Mouse (Mus musculus): Measurements from ENCODE around the gene Eps15. TPM values are rescaled to one million over a fixed set of nuclear protein-coding genes. Genes with fewer than 3 reads are reported as not detected.

Eps15 gene
- 26.6 and 30.5 TPM in 2 replicates for polyA plus RNA-seq (2015; fragmentation: Nextera tagmentation; extraction: Ambion mirVana)

DNA sequence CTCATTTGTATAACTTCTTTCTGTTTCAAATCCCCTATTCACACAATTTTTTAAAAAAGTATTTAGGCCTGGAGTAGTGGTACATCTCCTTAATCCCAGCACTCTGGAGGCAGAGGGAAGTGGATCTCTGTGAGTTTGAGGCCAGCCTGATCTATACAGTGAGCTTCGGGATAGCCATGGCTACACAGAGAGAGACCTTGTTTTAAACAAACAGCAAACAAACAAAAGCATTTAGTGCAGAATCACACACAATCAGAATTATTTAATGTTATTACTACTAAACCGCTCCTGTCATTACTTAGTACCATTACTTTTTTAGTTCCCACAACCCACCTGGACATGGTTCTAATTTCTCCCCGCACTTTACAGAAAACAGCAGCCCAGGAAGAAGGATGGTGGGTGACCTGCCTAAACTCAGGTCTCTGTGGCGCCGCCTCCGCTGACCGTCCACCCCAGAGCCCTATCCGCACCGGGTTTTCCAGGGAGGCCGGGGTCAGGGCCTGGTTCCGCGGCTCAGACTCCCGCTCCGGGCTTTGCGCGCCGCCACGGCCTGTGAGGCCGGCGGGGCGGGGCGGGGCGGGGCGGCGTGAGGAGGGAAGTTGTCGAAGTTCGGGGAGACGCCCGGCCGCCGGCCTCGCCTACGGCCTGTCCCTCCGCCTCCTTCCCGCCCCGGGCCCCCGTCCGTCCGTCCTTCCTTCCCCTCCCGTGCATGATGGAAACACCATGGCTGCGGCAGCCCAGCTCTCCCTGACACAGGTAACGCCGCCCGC lies at the start of gene Eps15:
Gene Eps15 (plus strand): TSS at position 580 of the 770 bp plus-strand sequence.
- Histone ChIP-seq H3K36me3 (ENCODE audit: insufficient read depth, low read length) (no peaks in the 10 kb centered on the region), H3K4me3 (replicated peaks; ENCODE audit: low read depth, low read length) (peak within 1 kb of the TSS; percentile 94), H3K9me3 (replicated peaks; ENCODE audit: low read length) (no peaks in the 10 kb centered on the region), H3K27ac (peak within 1 kb of the TSS; percentile 81), H3K4me1 (replicated peaks; ENCODE audit: insufficient read depth, low read length) (0 out of 2 replicates have a peak, but pooled peaks cover 3% of the 10 kb centered on the region), H3K9ac (ENCODE audit: low read depth, low read length) (peak within 1 kb of the TSS; percentile 88), H3K27me3 (ENCODE audit: insufficient read depth, low read length) (no peaks in the 10 kb centered on the region), H3K4me2 (ENCODE audit: low read length) (peak within 1 kb of the TSS; percentile 85)
- ATAC-seq (replicated peaks; ENCODE audit: low FRiP score, low read depth), result peak; percentile 96
- TF ChIP-seq CTCF (IDR thresholded peaks at IDR 0.05; ENCODE audit: low read depth), result no peak
- WGBS, result 3% methylated on average over 34 of the region's 44 CpGs
- DNase-seq (ENCODE audit: low spot score), result peak; percentile 94

DNA sequence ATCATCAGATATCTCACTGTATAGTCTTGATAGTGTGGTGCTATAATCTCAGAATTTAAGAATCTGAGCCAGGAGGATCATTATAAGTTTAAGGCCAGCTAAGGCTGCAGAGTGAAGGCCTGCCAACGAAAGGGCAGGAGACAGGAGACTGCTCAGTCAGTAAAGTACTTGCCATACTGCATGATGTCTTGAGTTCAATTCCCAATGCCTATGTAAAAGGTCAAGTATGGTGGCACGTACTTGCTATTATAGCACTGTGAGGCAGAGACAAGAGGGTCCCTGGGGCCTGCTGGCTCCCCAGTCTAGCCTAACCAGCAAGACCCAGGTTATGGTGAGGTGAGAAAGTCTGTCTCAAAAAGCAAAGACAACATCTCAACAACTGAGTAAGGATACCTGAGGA lies 45.9 kb upstream of the Eps15 start, which contains the start of gene Calr4:
Gene Calr4 (plus strand): TSS at position 301 of the 400 bp plus-strand sequence.
- H3K4me1 ChIP-seq (replicated peaks; ENCODE audit: insufficient read depth, low read length), result no peaks in the 10 kb centered on the region
- no peaks in the 10 kb centered on the region for H3K27me3 ChIP-seq (ENCODE audit: insufficient read depth, low read length)
- H3K36me3 ChIP-seq (ENCODE audit: insufficient read depth, low read length), result no peaks in the 10 kb centered on the region
- no peak within 1 kb of the TSS for H3K9ac ChIP-seq (ENCODE audit: low read depth, low read length)
- no peaks in the 10 kb centered on the region for H3K9me3 ChIP-seq (replicated peaks; ENCODE audit: low read length)
- no peak within 1 kb of the TSS for H3K27ac ChIP-seq
- H3K4me3 ChIP-seq (replicated peaks; ENCODE audit: low read depth, low read length), result no peak within 1 kb of the TSS
- no peak for TF ChIP-seq CTCF (IDR thresholded peaks at IDR 0.05; ENCODE audit: low read depth)
- DNase-seq (ENCODE audit: low spot score) (no peak), ATAC-seq (replicated peaks; ENCODE audit: low FRiP score, low read depth) (no peak)
- WGBS, result 82% methylated on average over 2 of the region's 2 CpGs
- H3K4me2 ChIP-seq (ENCODE audit: low read length), result no peak within 1 kb of the TSS

DNA sequence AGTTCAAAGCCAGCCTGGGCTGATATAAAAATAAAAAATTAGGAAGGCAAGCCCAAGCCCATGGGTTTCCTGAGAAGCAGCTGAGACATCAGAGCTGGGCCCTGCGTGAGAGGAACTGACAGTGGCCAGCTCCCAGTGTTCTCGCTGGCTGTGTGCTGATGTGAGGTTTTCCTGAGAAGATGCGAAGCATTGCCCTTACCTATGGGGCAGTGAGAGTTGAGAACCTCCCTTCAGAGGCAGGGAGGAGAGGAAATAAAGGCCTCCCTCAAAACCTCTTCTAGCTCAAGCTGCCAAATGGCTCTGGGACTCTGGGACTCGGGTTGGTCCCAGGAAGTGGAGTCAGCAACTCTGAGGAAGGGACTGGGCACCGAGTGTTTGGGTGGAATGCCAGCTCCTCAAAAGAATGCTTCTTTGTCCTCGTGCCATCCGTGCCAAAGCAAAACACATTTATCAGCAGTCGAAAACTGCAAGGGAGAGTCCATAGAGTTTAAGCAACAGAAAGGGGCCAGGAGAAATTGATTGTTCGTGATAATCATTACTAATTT lies 45.2 kb upstream of the Eps15 start:
- DNase-seq (ENCODE audit: low spot score), result no peak
- H3K36me3 ChIP-seq (ENCODE audit: insufficient read depth, low read length), result no peaks in the 10 kb centered on the region
- TF ChIP-seq CTCF (IDR thresholded peaks at IDR 0.05; ENCODE audit: low read depth), result no peak

DNA sequence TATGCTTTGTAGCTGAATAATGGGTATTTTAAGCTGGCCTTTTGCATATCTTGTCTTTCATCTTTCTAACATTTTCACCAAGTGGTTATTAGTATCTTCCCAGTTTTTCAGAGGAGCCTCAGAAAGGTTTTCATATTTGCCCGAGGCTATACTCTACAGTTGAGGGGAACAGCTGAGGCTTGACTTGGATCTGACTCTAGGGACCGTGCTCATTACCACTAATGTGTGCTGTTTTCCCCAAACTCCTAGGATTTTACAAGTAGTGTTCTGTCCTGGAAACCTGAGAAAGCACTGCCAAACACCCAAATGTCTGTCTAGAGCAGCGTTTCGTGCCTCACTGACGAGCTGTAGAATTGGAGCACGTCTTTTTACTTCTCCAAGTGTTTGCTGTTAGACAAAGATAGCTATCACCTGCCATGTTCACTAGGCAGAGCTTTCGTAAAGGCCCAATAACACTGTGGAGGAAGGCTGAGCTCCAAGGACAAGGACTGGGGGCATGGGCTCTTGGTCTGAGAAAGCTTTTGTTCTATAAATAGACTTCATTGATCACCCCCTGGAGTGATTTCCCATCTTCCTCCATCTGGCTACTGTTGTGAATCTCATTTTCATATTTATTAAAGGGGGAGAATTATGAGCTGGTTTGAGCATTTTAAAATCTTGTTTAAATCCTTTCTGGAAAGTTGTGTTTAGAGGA lies 43.7 kb upstream of the Eps15 start:
- no peaks in the 10 kb centered on the region for H3K36me3 ChIP-seq (ENCODE audit: insufficient read depth, low read length)
- no peak overlapping the region for H3K9ac ChIP-seq (ENCODE audit: low read depth, low read length)
- H3K27me3 ChIP-seq (ENCODE audit: insufficient read depth, low read length), result no peaks in the 10 kb centered on the region
- no peak overlapping the region for H3K4me2 ChIP-seq (ENCODE audit: low read length)
- no peak overlapping the region for H3K4me3 ChIP-seq (replicated peaks; ENCODE audit: low read depth, low read length)
- H3K27ac ChIP-seq, result no peak overlapping the region
- ATAC-seq (replicated peaks; ENCODE audit: low FRiP score, low read depth) (no peak), DNase-seq (ENCODE audit: low spot score) (no peak)
- H3K4me1 ChIP-seq (replicated peaks; ENCODE audit: insufficient read depth, low read length), result no peaks in the 10 kb centered on the region
- 55% methylated on average over 7 of the region's 7 CpGs for WGBS
- TF ChIP-seq CTCF (IDR thresholded peaks at IDR 0.05; ENCODE audit: low read depth), result no peak
- H3K9me3 ChIP-seq (replicated peaks; ENCODE audit: low read length), result no peaks in the 10 kb centered on the region

More for the DNA sequence above, 45.2 kb upstream of the Eps15 start:
- Histone ChIP-seq H3K27me3 (ENCODE audit: insufficient read depth, low read length) (no peaks in the 10 kb centered on the region), H3K4me2 (ENCODE audit: low read length) (no peak overlapping the region), H3K27ac (no peak overlapping the region), H3K9me3 (replicated peaks; ENCODE audit: low read length) (no peaks in the 10 kb centered on the region), H3K9ac (ENCODE audit: low read depth, low read length) (no peak overlapping the region), H3K4me1 (replicated peaks; ENCODE audit: insufficient read depth, low read length) (no peaks in the 10 kb centered on the region), H3K4me3 (replicated peaks; ENCODE audit: low read depth, low read length) (no peak overlapping the region)
- 69% methylated on average over 9 of the region's 9 CpGs for WGBS
- no peak for ATAC-seq (replicated peaks; ENCODE audit: low FRiP score, low read depth)

DNA sequence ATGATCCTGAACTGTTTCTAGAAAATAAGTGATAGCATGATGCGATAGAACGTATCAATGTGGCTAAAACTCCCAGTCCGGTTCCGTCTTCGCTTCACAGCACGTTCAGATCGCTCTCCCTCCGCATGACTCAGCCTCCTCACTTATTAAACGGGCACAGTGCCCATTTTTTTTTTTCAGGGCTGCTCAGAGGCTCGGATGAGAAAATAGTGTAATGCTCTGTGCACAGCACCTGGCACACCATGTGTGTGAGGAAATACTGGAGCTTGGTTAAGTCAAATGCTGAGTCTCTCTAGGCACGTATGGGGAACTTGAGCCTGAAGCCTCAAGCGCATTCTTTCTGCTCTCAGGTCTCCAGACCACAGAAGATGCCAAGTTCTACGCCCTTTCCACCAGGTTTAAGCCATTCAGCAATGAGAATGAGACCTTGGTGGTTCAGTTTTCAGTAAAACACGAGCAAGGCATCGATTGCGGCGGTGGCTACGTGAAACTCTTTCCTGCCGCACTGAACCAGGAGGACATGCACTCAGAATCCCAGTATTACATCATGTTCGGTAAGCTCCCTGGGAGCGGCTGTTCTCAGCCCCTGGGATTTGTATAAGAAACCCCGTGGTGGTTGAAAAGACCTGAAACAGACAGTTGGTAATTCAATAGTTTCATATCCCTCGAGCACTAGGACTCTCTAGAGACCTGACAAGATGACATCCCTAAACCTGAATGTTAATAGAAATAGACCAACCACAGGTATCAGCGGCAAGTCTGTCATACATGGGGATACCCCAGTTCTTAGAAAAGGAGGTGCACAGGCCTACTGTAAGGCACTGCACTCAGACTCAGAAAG lies 41.4 kb upstream of the Eps15 start:
- Histone ChIP-seq H3K4me2 (ENCODE audit: low read length) (no peak overlapping the region), H3K9ac (ENCODE audit: low read depth, low read length) (no peak overlapping the region), H3K4me3 (replicated peaks; ENCODE audit: low read depth, low read length) (no peak overlapping the region), H3K9me3 (replicated peaks; ENCODE audit: low read length) (no peaks in the 10 kb centered on the region), H3K4me1 (replicated peaks; ENCODE audit: insufficient read depth, low read length) (no peaks in the 10 kb centered on the region), H3K27me3 (ENCODE audit: insufficient read depth, low read length) (no peaks in the 10 kb centered on the region), H3K36me3 (ENCODE audit: insufficient read depth, low read length) (no peaks in the 10 kb centered on the region), H3K27ac (no peak overlapping the region)
- WGBS, result 70% methylated on average over 24 of the region's 24 CpGs
- ATAC-seq (replicated peaks; ENCODE audit: low FRiP score, low read depth) (0 out of 2 replicates have a peak, but pooled peaks have one; percentile 17), DNase-seq (ENCODE audit: low spot score) (no peak)
- TF ChIP-seq CTCF (IDR thresholded peaks at IDR 0.05; ENCODE audit: low read depth), result no peak

DNA sequence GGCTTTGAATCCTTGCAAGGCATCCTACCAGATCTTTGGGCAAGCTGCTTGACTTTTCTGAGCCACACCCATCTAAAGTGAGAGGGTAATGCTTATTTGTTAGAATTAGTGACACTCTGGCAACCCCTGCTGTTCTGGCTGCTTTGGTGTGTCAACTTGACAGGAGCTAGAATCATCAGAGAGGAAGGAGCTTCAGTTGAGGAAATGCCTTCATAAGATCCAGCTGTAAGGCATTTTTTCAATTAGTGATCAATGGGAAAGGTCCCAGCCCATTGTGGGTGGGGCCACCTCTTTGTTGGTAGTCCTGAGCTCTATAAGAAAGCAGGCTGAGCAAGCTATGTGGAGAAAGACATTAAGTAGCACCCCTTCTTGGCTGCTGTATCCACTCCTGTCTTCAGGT lies 38.8 kb upstream of the Eps15 start:
- ATAC-seq (replicated peaks; ENCODE audit: low FRiP score, low read depth), result no peak
- no peaks in the 10 kb centered on the region for H3K27me3 ChIP-seq (ENCODE audit: insufficient read depth, low read length)
- TF ChIP-seq CTCF (IDR thresholded peaks at IDR 0.05; ENCODE audit: low read depth), result no peak

More for the DNA sequence above, 38.8 kb upstream of the Eps15 start:
- H3K36me3 ChIP-seq (ENCODE audit: insufficient read depth, low read length), result no peaks in the 10 kb centered on the region
- no peak for DNase-seq (ENCODE audit: low spot score)
- no peaks in the 10 kb centered on the region for H3K9me3 ChIP-seq (replicated peaks; ENCODE audit: low read length)
- H3K4me2 ChIP-seq (ENCODE audit: low read length), result no peak overlapping the region
- H3K9ac ChIP-seq (ENCODE audit: low read depth, low read length), result no peak overlapping the region
- no peak overlapping the region for H3K27ac ChIP-seq
- H3K4me1 ChIP-seq (replicated peaks; ENCODE audit: insufficient read depth, low read length), result no peaks in the 10 kb centered on the region
- no peak overlapping the region for H3K4me3 ChIP-seq (replicated peaks; ENCODE audit: low read depth, low read length)
